Mouse (Mus musculus) brown adipose tissue, adult 24 weeks (tissue): ENCODE measurements around the gene Tmigd3. TPM values are rescaled to one million over a fixed set of nuclear protein-coding genes. Genes with fewer than 3 reads are reported as not detected.
"Not testable (repeated sequence)": the region's sequence is repeated elsewhere in the genome, so short reads cannot be mapped to it uniquely, and the experiment has no call there.

ENCODE experiments used
- H3K27ac ChIP-seq: fragments of 200-500 bp; replicated peaks from 2 replicates; pipeline ENCODE4 v1.5.1; 2012; ENCODE audit warnings: low read depth, mild to moderate bottlenecking, low read length
- H3K4me1 ChIP-seq: fragments of 200-500 bp; 2 replicates; pipeline ENCODE4 v1.6.1; 2012; ENCODE audit warnings: low read length, mixed read lengths; ENCODE audit not compliant: control insufficient read depth, insufficient read depth, insufficient read length
- H3K4me3 ChIP-seq: fragments of 200-500 bp; 2 replicates; pipeline ENCODE4 v1.5.1; 2012; ENCODE audit warnings: low read depth, mild to moderate bottlenecking, low read length, moderate library complexity; ENCODE audit not compliant: insufficient read depth
- polyA plus RNA-seq: library from polyadenylated mRNA; stranded (reverse); fragments of >200 nt; gene quantifications from 2 replicates; pipeline ENCODE4 v1.2.4, GENCODE M21; 2012; ENCODE audit not compliant: missing spikeins, insufficient read depth, insufficient read length

The Tmigd3 gene
- polyA plus RNA-seq, 1 experiment, result not detected

DNA sequence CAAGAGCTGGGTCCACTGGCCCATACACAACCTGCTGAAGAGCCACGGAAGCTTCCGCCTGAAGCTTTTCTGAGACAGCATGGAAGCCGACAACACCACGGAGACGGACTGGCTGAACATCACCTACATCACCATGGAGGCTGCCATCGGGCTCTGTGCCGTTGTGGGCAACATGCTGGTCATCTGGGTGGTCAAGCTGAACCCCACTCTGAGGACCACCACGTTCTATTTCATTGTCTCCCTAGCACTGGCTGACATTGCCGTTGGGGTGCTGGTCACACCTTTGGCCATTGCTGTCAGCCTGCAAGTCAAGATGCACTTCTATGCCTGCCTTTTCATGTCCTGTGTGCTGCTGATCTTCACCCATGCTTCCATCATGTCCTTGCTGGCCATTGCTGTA is 34.0 kb downstream of the Tmigd3 start:
- H3K4me1 ChIP-seq, result no peaks in the 10 kb centered on the region
- H3K27ac ChIP-seq, result no peak overlapping the region
- no peak overlapping the region for H3K4me3 ChIP-seq

DNA sequence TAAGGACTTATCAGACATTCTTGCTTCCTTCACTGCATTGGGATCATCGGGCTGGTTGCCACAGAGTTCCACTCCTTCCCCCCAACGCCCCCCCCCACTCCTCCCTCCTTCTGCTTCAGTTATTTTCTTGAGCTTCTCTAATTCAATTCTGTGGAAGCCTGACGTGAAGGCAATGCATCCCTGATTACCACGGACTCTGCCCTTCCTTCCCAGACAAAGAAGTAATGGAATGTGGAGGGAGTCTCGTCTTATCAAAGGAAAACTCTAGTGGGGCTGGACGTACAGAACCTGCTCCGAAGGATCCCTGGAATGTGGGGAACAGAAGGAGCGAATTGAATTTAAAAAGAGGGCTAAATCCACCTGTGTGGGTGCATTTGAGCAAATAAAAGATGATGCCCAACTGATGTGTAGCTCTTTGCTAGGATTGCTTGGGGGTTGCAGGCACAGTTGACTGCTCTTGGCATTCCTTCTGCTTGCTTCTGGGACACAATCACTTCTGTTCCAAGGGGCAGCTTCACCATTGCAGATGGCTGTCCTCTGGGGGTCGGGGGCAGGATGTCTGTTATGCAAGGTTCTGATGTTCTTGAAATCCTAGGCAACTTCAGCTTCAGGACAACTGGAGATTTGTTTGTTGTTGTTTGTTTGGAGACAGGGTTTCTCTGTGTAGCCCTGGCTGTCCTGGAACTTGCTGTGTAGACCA is 37.4 kb downstream of the Tmigd3 start:
- Histone ChIP-seq H3K4me3 (no peak overlapping the region), H3K4me1 (peaks cover 3% of the 10 kb centered on the region), H3K27ac (no peak overlapping the region)

DNA sequence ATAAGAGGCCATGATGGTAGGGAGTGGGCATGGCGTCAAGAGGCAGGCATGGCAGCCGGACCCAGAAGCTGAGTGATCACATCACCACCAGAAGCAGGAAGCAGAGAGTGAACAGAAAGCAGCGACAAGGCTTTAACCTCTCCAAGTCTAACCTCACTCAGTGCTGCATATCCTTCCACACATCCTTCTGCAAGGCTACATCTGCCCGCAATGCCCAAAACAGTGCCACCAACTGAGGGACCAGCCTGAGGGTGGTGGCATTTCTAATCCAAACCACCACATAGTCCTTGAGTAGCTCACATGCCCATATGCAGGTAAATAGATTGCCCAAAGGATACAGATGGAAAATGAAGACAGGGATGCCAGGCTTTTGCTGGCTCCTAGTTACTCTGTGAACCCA is 38.3 kb downstream of the Tmigd3 start:
- H3K27ac ChIP-seq, result no peak overlapping the region
- peaks cover 3% of the 10 kb centered on the region for H3K4me1 ChIP-seq
- no peak overlapping the region for H3K4me3 ChIP-seq

DNA sequence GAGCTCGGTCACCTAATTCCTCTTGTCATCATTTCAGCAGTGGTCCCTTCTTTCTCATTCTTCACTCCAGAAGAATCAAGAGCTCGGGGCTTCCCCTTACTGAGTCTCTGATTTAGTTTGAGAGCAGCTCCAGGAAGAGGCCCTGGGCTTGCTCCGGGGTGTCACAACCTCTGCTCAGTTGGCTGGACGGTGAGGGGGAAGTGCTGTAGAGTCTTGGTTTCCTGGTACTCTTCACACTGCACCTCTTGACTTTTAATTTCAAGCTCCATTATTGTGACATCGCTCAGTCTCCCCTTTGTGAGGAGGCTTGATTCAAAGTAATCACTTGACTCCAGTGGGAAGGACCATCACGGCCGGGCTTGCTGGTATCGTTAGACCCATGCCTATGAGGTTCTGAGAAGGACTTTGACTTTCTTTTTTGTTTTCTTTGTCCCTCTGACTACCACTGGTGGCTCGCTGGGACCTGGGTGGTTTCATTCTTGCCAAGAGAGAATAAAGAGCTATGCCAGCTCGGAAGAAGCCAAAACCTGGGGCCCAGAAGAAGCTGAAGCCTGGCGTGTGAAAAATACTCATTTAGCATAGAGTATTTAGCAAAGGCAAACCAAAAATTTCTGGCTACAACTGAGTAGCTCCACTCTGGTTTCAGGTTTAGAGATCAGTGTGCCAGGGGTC is 40.0 kb downstream of the Tmigd3 start:
- Histone ChIP-seq H3K4me3 (no peak overlapping the region), H3K4me1 (peaks cover 3% of the 10 kb centered on the region), H3K27ac (no peak overlapping the region)

DNA sequence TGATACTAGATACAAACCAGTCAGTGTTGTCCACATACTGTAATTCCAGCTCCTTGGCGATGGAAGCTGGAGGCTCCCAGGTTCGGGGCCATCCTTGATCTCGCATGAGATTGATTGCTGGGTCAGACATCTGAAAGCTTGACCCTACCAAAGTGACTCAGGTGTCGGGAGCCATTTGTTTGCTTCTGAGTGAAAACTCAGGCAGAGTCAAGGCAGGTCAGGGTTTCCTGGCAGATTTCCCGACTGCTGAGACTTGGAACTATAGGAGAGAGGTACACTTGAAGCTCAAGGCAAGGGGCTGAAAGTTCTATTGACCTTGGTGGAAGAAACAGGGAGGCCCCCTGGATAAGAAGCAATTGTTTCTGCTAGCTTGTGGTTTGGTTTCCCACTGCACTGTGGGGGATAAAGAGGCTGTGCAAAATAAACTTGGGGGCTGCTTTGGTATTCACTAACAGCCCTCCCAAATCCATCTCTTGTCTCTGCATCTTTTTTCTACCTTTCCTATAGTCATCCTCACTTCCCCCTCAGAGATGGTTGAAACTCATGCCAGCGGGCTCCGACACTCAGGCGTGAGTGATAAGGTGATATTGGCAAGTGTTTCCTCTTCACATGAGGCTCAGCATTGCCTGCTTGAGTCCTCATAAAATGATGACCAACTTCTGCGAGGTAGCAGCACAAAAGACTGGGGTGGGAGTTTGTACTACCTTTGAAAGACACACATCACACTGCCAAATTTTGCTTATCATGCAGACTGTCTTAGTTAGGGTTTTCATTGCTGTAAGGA is 41.6 kb downstream of the Tmigd3 start:
- H3K27ac ChIP-seq, result no peak overlapping the region
- H3K4me3 ChIP-seq, result no peak overlapping the region
- H3K4me1 ChIP-seq, result peaks cover 3% of the 10 kb centered on the region

DNA sequence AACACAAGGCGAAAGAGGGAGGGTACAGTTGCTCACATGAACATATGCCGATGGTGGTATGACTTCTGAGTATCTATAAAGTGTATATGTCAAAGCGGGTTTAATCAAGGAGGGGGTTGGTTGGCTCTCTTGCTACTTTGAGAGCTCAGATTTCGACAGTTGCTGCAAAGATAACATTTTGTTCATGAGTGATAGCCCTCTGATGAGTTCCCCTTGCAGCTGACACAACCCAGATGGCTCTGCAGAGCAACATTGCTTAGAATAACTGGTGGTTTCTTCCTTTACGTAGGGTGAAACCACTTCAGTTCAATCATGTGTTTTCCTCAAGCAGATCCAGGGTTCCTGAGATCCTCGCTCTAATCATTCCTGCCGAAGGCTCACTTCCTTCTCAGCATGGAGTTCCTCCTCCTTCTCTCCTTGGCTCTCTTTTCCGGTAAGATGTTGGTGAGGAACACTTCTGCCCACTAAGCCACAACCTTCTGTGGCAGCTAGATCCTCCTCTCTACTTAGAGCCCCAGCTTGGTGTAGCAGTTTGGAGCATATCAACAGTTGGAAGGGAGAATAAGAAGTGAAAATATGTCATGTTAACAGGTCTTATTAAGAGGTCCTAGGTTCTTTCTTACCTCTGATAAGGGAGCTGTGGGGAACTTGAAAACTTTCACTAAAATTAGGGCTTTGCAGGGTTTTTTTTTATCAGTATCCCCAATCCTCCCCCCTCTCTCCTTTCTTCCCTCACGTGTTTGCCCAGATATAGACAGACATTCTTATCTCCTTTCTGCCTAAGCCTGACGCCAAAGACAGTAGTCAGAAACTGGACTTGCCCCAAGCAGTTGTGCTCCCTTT is 43.4 kb downstream of the Tmigd3 start:
- H3K4me1 ChIP-seq, result peaks cover 5% of the 10 kb centered on the region
- no peak overlapping the region for H3K27ac ChIP-seq
- H3K4me3 ChIP-seq, result no peak overlapping the region

DNA sequence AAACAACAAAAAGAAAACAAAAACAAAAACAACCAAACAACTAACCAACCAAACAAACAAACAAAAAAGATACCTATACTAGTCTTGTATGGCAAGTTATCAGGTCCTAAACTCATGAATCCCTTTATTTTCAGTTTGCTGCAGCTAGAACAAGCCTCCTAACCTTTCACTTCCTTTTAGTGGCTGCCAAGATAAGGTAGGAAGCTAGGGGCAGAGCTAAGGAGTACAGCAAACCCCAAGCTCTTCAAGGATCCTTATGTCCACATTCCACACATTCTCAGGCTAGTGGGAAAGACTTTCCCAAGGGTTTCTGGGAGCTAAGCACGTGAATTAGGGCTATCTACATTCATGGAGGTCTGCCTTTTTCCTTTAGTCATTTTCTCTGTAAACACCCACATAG is 44.6 kb downstream of the Tmigd3 start:
- Histone ChIP-seq H3K4me3 (no peak overlapping the region), H3K4me1 (peaks cover 2% of the 10 kb centered on the region), H3K27ac (no peak overlapping the region)

DNA sequence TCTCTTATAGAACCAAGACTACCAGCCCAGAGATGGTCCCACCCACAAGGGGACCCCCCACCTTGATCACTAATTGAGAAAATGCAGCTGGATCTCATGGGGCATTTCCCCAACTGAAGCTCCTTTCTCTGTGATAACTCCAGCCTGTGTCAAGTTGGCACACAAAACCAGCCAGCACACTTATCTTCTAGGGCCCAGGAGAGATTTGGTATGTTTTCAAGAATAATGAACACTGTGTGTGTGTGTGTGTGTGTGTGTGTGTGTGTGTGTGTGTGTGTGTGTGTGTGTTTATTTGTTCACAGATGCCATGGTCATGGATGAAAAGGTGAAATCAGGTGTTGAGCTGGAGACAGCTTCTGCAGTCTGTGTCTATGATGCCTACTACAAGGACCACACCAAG is 45.8 kb downstream of the Tmigd3 start:
- not testable (repeated sequence) for H3K27ac ChIP-seq, H3K4me1 ChIP-seq, H3K4me3 ChIP-seq

DNA sequence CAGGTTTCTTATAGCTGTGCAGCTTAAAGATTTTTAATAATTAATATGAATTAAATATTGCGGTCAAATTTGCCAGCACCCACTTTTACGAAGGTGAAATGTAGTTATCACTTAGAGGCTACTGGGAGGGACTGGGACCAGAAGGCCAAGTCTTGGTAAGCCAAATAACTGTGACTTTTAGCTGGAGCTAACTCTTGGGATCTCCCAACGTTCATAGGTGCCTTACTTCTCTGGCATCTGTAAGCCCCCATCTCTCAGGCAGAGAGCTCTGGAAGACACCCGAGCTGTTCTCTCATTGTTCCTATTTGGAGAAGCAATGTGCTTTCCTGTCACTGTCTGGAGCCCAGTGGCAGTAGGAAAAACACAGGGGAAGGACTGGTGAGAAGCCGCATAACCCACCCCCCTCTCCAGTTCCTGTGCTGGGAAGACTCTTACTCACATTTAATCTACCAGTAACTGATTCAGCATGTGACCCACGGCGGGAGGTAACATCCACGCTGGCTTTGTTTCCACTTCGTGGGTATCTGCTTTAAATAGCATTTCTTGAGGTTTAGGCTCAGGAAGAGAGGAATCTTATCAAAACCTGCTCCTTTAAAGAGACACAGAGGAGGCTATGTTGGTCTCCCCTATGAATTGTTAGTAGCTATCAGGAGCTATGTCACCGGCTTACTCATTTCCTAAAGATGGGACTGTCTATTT is 47.1 kb downstream of the Tmigd3 start:
- Histone ChIP-seq H3K4me3 (no peak overlapping the region), H3K4me1 (peaks cover 2% of the 10 kb centered on the region; the same call in 1 of the 2 replicates), H3K27ac (no peak overlapping the region)

DNA sequence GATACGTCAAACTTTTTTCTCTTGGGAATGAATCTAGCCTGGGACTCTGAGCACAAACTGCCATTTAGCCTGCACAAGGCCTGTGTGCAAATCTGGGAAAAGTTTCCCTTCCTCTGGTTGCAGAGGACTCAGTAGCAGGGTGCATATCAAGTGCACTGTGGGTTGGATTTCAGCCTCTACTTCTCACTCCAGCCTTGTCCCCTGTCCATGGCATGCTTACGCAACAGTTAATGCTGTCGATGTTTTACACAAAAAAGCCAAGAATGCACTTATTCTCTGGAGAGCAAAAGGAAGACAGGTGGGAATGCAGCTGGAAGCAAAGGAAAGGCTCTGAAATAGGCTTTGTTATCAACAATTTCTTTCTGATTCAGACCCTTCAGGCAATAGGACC is 47.6 kb downstream of the Tmigd3 start:
- peaks cover 2% of the 10 kb centered on the region; the same call in 1 of the 2 replicates for H3K4me1 ChIP-seq
- H3K4me3 ChIP-seq, result no peak overlapping the region
- H3K27ac ChIP-seq, result no peak overlapping the region

DNA sequence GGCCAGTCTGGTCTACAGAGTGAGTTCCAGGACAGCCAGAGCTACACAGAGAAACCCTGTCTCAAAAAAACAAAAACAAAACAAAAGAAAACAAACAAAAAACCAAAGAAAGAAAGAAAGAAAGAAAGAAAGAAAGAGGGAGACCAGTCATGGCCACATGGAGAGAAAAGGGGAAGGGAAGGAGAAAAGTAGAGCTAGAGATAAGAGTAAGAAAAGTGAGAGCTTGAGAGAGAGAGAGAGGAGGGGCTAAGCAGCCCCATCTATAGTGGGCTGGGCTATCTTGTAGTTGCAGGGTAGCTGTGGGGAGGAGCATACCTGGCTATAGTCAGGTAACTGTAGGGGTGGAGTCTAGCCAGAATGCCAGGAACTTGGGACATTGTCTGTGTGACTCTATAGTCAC is 50.0 kb downstream of the Tmigd3 start:
- H3K4me3 ChIP-seq, H3K27ac ChIP-seq, H3K4me1 ChIP-seq: not testable (repeated sequence)

DNA sequence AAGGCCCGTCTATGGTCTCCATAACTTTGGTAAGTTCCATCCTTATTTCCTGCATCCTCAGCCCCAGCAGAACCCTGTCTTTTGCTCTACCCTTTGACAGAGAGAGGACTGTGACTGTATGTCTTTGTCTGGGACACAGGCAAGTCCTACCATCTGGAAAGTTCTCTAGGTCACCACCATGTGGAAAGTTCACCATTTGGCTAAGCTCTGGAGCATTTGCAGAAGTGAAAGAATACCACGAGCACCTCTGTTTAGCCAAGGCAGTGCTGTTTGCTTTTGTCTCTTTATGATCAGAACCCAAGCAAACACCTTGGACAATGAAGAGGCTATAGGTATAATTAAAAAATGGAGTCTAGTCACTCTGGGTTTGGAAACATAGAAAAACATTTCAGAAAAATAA is 51.3 kb downstream of the Tmigd3 start:
- H3K27ac ChIP-seq, result no peak overlapping the region
- H3K4me3 ChIP-seq, result no peak overlapping the region
- peaks cover 2% of the 10 kb centered on the region; the same call in 1 of the 2 replicates for H3K4me1 ChIP-seq

DNA sequence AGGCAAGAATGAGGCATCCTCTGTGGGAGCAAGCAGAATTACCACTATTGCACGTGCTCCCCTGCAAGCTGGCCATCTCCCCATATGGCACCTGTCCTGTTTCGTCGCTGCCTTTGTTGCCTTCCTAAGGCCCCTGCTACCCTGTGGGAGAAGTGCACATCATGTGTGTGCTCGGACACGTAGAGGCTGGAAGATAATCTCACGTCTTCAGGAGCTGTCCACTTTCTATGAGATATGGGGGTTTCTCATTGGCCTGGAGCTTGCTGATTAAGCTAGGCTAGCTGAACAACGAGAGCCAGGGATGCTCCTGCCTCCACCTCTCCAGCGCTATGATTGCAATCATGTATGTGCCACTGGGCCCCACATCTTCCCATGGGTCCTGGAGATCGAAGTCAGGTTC is 53.9 kb downstream of the Tmigd3 start:
- H3K4me3 ChIP-seq, result no peak overlapping the region
- no peaks in the 10 kb centered on the region for H3K4me1 ChIP-seq
- no peak overlapping the region for H3K27ac ChIP-seq

DNA sequence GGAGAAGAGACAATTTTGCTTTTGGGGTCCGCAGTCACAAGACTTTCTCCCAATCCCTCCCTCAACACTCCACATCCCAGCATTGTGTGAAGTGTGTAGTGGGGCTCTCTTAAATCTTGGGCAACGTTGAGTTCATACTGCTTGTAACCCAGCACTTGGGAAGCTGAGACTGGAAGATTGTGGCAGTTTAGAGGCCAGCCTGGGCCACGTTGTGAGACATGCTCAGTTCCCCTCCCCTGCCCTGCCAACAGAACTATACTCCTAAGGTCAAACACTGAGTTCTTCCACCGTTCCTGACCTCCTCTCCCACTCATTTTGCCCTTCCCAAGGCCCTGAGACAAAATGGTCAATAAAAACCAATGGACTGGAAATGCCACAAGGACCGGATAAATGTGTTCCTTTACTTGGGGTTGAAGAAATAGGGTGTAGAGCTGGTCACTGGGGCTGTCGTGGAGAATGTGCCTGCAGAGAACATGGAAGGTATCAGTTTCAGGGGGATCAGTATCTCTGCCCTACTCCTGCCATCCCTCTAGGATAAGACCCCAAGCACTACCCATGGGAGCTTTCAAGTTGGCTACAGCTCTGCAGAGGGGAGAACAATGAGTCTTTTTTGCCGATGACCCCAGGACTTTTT is 57.0 kb downstream of the Tmigd3 start:
- H3K27ac ChIP-seq, result no peak overlapping the region

More for the DNA sequence above, 57.0 kb downstream of the Tmigd3 start:
- H3K4me3 ChIP-seq, result no peak overlapping the region
- H3K4me1 ChIP-seq, result no peaks in the 10 kb centered on the region
